Mouse (Mus musculus) CH12.LX (cell line): ENCODE measurements at regions not wholly inside any gene's neighbourhood (a gene's known extent, or its start where the extent isn't known, plus 50 kb on each side); places are given as distances from the start of the nearest gene placed in this dataset.
A peak's percentile ranks its signal among the peaks of the same experiment; 100 is the strongest.

Experiments
- BHLHE40 ChIP-seq: IDR thresholded peaks from 2 replicates; pipeline ENCODE4 v1.6.1; 2011; ENCODE audit warnings: mild to moderate bottlenecking, low read depth, low read length, improper control_type of control experiment
- KAT2A ChIP-seq: IDR thresholded peaks from 2 replicates; pipeline ENCODE4 v1.6.1; 2012; ENCODE audit warnings: low read length, improper control_type of control experiment, inconsistent platforms; ENCODE audit not compliant: insufficient replicate concordance

DNA sequence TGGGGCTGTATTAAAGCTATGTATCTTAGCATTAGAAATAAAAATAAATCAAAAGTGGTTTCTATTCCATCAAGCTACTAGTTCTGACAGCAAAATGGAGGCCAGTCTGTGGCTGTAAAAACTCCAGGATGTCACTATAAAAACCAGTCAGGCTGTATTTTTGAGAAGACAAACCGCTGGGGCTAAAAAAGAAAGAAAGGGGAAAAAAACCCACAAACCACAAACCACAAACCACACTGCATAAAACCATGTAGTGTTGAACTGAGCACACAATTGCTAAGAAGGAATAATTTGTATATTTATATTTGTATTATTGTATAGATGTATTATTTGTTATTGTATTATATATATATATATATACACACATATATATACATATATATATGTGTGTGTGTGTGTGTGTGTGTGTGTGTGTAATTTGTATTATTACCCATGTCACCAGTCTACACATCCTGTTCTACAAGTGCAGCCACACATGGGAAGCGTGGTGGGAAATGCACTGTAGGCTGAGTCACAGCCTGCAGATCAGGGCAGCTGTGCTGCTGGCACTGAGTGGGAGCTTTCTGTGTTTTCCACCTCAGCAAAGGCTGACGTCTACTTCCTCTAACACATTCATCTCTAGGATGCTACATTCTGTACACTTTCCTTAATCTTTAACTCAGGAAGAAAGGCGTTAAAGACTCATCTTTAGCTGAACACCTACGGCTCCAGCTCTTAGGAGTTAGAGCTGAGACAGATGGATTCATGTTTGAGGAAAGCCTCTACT is 113.4 kb upstream of the Azi2 start:
- no peak for TF ChIP-seq KAT2A
- peak; percentile 57 for TF ChIP-seq BHLHE40
